Mouse (Mus musculus): ENCODE results near the gene Gm8334. TPM values are rescaled to one million over a fixed set of nuclear protein-coding genes. Genes with fewer than 3 reads are reported as not detected.
"Not testable (repeated sequence)": the region's sequence is repeated elsewhere in the genome, so short reads cannot be mapped to it uniquely, and the experiment has no call there.

The Gm8334 gene
- polyA plus RNA-seq (2015; fragmentation: Nextera tagmentation; extraction: Ambion mirVana), result not detected in 2 replicates

GRCm38 (mm10) chrX:148615053-148615452, at the start of gene Gm8334:
TSS of gene Gm8334 (minus strand) at chrX:148615153.
- DNase-seq (ENCODE audit: low spot score), result not testable (repeated sequence)

- not testable (repeated sequence) for DNase-seq (ENCODE audit: low spot score)
These were observed 48.3 kb upstream of the Gm8334 start, which contains the start of gene Gm15127 for GRCm38 (mm10) chrX:148663298-148663697. TSS of gene Gm15127 (plus strand) at chrX:148663598.

Other genes starting within 250 kb of the Gm8334 start
- not detected in 2 replicates for gene Gm15114, start 126.2 kb downstream of the Gm8334 start, polyA plus RNA-seq (2015; fragmentation: Nextera tagmentation; extraction: Ambion mirVana)
- not detected in 2 replicates for gene Gm15127, start 48.4 kb upstream of the Gm8334 start, polyA plus RNA-seq (2015; fragmentation: Nextera tagmentation; extraction: Ambion mirVana)
- not detected in 2 replicates for gene Luzp4, start 242.5 kb upstream of the Gm8334 start, polyA plus RNA-seq (2015; fragmentation: Nextera tagmentation; extraction: Ambion mirVana)